Mouse (Mus musculus) stomach, embryonic 15.5 days (tissue): Measurements from ENCODE around the gene Ror1. TPM values are rescaled to one million over a fixed set of nuclear protein-coding genes. Genes with fewer than 3 reads are reported as not detected.

Experiments
- ATAC-seq: fragments of 200-750 bp; cut with Nextera tagmentation; 2 replicates; pipeline ENCODE4 v1.8.0; 2017; ENCODE audit warnings: low read depth, moderate number of reproducible peaks, moderate TSS enrichment; ENCODE audit not compliant: insufficient read depth, low FRiP score
- H3K27ac ChIP-seq: fragments of 300-500 bp; sonication (generic); 2 replicates; pipeline ENCODE4 v1.5.1; 2015; ENCODE audit warnings: mild to moderate bottlenecking, inconsistent platforms
- H3K27me3 ChIP-seq: fragments of 300-500 bp; sonication (generic); replicated peaks from 2 replicates; pipeline ENCODE4 v1.6.1; 2015; ENCODE audit warnings: inconsistent platforms
- H3K36me3 ChIP-seq: fragments of 300-500 bp; sonication (generic); 2 replicates; pipeline ENCODE4 v1.6.1; 2015; ENCODE audit warnings: inconsistent platforms
- H3K4me1 ChIP-seq: fragments of 300-500 bp; sonication (generic); 2 replicates; pipeline ENCODE4 v1.6.1; 2015; ENCODE audit warnings: inconsistent platforms
- H3K4me2 ChIP-seq: fragments of 300-500 bp; sonication (generic); 2 replicates; pipeline ENCODE4 v1.6.1; 2015; ENCODE audit warnings: mild to moderate bottlenecking, inconsistent platforms
- H3K4me3 ChIP-seq: fragments of 300-500 bp; sonication (generic); replicated peaks from 2 replicates; pipeline ENCODE4 v1.5.1; 2015; ENCODE audit warnings: inconsistent platforms
- H3K9ac ChIP-seq: fragments of 300-500 bp; sonication (generic); 2 replicates; pipeline ENCODE4 v1.6.1; 2015; ENCODE audit warnings: inconsistent platforms
- H3K9me3 ChIP-seq: fragments of 300-500 bp; sonication (generic); 2 replicates; pipeline ENCODE4 v1.6.1; 2016; ENCODE audit warnings: inconsistent platforms
- WGBS: fragments of 180-500 bp; shearing (Covaris S2); methylation state at CpG from one replicate; pipeline ENCODE4 v1.1.7; 2015; 5-methylcytosine and 5-hydroxymethylcytosine counted together
- polyA plus RNA-seq: library from polyadenylated mRNA; unstranded; fragments of >200 nt; fragmentation: Nextera tagmentation; extraction: Ambion mirVana; gene quantifications from 2 replicates; pipeline ENCODE4 v1.2.1, GENCODE M21; 2015

Ror1 gene
- polyA plus RNA-seq, 1 experiment from 2014 or later = 9.4 TPM

DNA sequence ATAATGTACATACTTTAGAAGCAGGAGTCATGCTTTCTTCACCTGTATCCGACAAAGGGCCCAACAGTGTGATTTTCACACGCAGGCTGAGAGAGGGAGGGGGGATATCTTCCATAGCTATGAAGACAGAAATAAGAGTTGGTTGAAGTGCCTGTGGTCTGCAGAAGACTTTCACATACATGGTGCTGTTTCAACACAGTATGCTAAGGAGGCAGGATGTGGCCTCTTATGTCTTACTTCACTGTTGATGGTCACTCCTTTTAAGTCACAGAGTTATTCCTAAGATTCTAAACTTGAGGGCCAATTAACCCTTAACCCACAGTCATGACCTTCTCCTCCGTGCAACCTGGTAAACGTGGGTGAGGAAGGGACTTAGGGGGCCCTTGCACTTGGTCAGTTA, 286.2 kb downstream of the Ror1 start:
- H3K9ac ChIP-seq = no peak overlapping the region
- H3K36me3 ChIP-seq = no peaks in the 10 kb centered on the region
- no peaks in the 10 kb centered on the region for H3K4me1 ChIP-seq
- H3K4me2 ChIP-seq = no peak overlapping the region
- no peaks in the 10 kb centered on the region for H3K9me3 ChIP-seq
- H3K4me3 ChIP-seq = no peak overlapping the region
- H3K27ac ChIP-seq = no peak overlapping the region
- no peak for ATAC-seq
- no peaks in the 10 kb centered on the region for H3K27me3 ChIP-seq
- WGBS = 67% methylated on average over 4 of the region's 4 CpGs

DNA sequence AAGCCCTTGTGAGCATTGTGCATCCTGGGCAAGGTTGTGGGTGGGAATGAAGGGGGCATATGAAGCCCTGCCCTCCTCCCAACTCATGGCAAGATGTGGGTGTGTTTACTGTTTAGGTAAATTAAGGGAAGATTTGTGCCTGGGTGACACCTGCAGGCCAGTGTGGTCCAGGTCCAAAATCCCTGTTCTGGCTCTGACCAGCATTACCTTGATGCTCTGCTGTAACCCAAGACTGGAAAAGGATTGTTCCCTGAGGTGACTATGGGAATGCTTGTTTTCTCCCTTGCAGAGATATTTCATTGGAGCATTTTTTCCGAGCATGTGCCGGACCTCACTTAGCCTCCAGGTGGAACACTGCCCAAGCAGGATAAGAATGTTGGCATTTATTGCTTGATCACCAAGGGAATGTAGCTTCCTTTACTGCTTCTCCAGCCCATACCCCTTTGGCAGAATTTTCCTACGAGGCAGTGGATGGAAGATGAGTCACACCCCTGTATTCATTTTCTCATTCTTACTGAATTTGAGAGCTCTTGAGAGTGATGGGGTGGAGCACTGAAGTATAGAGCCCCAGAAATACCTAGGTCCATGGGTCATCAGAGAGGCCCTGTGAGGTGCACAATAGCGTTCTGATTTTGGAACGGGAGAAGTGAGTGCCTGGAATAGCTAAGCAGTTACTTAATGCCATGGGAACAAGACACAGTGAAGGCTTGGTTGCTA, 290.8 kb downstream of the Ror1 start:
- Histone ChIP-seq H3K9ac (no peak overlapping the region), H3K4me2 (no peak overlapping the region), H3K27me3 (no peaks in the 10 kb centered on the region), H3K36me3 (no peaks in the 10 kb centered on the region), H3K27ac (no peak overlapping the region), H3K4me1 (no peaks in the 10 kb centered on the region), H3K4me3 (no peak overlapping the region), H3K9me3 (no peaks in the 10 kb centered on the region)
- 64% methylated on average over 5 of the region's 5 CpGs for WGBS
- ATAC-seq = no peak

DNA sequence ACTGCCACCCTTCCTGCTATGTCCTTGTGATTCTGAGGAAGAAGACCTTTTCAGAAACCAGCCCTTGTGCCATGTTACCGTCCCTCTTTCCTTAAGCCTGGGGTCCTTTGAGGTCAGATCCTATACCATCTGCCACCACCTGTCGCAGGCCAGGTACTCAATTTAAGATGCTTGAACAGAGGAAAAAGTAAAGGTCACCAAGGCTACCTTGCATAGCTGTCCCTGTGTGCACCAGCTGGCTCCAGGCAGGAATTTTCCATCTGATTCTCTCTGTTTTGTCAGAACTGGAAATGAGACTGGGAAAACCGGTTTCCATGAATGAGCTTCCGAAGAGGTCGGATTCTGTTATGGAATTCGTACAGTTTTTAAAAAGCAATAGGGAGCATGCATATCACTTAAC, 294.8 kb downstream of the Ror1 start:
- Histone ChIP-seq H3K9ac (no peak overlapping the region), H3K9me3 (no peaks in the 10 kb centered on the region), H3K36me3 (no peaks in the 10 kb centered on the region), H3K4me3 (no peak overlapping the region), H3K27me3 (no peaks in the 10 kb centered on the region), H3K4me1 (peaks cover 2% of the 10 kb centered on the region; the same call in 1 of the 2 replicates), H3K4me2 (no peak overlapping the region), H3K27ac (no peak overlapping the region)
- 69% methylated on average over 6 of the region's 6 CpGs for WGBS
- ATAC-seq = no peak; the same call in 1 of the 2 replicates

DNA sequence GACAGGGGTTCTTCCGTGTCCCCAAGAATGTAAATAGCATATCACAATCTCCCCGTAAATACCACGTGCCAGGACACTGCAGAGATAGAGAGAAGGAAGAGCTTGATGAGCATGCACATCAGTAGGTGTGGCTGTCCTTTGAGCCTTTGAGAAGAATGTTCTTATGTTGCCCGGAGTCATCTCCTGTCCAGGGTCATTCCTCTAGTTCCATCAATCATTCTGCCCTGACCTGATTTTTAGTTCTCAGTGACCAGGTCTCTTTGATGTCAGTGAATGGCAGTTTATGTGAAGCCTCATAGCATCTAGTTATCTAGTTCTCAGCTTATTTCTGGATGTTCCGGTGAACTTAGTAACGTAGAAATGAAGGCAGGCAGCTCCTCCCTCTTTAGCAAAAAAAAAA, 295.4 kb downstream of the Ror1 start:
- Histone ChIP-seq H3K36me3 (no peaks in the 10 kb centered on the region), H3K9me3 (no peaks in the 10 kb centered on the region), H3K4me1 (peaks cover 2% of the 10 kb centered on the region; the same call in 1 of the 2 replicates), H3K4me2 (no peak overlapping the region), H3K27ac (no peak overlapping the region), H3K27me3 (no peaks in the 10 kb centered on the region), H3K4me3 (no peak overlapping the region), H3K9ac (no peak overlapping the region)
- WGBS = 64% methylated on average over 6 of the region's 6 CpGs
- ATAC-seq = no peak

DNA sequence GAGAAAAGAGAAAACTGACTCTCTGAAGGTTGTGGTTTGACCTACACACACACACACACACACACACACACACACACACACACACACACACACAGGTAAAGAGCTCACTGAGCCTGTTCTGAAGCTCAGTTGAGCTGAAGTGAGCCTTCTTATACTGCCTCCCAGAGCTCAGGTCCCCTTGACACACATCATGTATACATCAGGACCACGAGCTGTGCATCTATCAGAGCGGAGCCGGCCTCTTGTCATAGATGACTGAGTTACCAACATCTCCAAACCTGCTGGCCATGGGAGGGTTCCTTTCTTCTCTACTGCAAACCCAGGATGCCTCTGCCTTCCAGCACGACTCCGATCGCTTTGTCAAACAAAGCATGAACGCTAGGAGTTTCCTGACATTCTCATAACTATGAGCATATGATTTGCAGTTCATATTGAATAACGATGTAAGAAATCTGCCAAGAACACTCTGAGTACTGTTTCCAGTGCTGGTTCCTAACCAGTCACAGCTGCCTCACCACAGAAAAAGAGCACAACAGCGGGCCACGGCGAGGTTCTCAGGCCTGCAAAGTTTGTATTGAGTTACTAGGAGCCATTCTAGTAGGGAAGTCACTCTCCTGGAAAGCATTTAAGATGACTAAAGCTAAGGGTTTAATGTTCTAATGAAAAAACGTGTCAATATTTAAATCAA, 297.9 kb downstream of the Ror1 start:
- ATAC-seq = no peak; the same call in 1 of the 2 replicates
- H3K27me3 ChIP-seq = no peaks in the 10 kb centered on the region
- WGBS = 56% methylated on average over 12 of the region's 12 CpGs
- no peaks in the 10 kb centered on the region for H3K9me3 ChIP-seq
- H3K27ac ChIP-seq = peak overlapping the region; percentile 6
- H3K4me2 ChIP-seq = no peak overlapping the region
- H3K4me3 ChIP-seq = no peak overlapping the region
- H3K4me1 ChIP-seq = peaks cover 2% of the 10 kb centered on the region; the same call in 1 of the 2 replicates
- H3K36me3 ChIP-seq = no peaks in the 10 kb centered on the region
- H3K9ac ChIP-seq = no peak overlapping the region

DNA sequence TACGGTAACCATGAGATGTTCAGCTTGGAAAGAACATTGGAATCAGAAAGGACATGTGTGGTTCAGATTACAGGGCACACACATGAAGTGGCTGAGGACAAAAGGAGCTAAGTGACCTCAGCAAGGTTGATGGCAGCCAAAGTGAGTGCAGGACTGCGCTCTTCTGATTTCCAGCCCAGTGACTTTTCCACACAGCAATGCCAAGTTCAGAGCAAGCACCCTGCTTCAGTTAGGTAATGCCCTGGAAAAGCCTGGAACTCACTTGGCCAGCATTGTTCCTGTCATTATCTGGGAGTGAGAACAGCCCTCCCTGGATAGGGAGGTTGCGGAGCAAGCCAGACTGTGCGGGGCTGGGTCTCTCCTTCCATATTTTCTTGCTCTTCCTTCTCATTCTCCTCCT, 299.8 kb downstream of the Ror1 start:
- no peaks in the 10 kb centered on the region for H3K27me3 ChIP-seq
- no peaks in the 10 kb centered on the region for H3K9me3 ChIP-seq
- 89% methylated on average over 4 of the region's 4 CpGs for WGBS
- no peak overlapping the region for H3K27ac ChIP-seq
- H3K9ac ChIP-seq = no peak overlapping the region
- H3K36me3 ChIP-seq = no peaks in the 10 kb centered on the region
- no peak overlapping the region for H3K4me3 ChIP-seq
- peaks cover 2% of the 10 kb centered on the region; the same call in 1 of the 2 replicates for H3K4me1 ChIP-seq
- no peak for ATAC-seq
- H3K4me2 ChIP-seq = no peak overlapping the region

DNA sequence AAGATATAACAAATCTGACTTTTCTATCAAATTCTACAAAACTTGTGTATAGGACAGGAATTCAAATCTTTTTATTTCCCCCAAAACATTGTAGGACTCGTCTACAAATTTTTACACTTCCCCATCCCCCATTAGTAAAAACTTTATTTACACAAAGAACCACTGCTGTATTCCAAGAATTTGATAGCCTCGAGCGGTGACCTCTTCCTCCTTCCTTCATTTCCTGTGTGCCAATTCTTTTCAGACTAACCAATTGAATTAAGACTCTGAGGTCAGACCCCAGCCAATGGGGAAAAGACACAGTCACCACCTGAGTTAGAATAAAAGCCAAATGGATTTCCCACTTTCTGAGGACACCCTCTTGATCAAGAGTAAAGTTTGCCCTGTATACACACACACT, 302.5 kb downstream of the Ror1 start:
- 41% methylated on average over 3 of the region's 3 CpGs for WGBS
- no peak overlapping the region for H3K4me3 ChIP-seq
- no peak overlapping the region for H3K4me2 ChIP-seq
- ATAC-seq = no peak
- H3K36me3 ChIP-seq = no peaks in the 10 kb centered on the region
- no peak overlapping the region for H3K27ac ChIP-seq
- no peaks in the 10 kb centered on the region for H3K27me3 ChIP-seq
- H3K9me3 ChIP-seq = no peaks in the 10 kb centered on the region
- H3K9ac ChIP-seq = no peak overlapping the region
- H3K4me1 ChIP-seq = peaks cover 2% of the 10 kb centered on the region; the same call in 1 of the 2 replicates

DNA sequence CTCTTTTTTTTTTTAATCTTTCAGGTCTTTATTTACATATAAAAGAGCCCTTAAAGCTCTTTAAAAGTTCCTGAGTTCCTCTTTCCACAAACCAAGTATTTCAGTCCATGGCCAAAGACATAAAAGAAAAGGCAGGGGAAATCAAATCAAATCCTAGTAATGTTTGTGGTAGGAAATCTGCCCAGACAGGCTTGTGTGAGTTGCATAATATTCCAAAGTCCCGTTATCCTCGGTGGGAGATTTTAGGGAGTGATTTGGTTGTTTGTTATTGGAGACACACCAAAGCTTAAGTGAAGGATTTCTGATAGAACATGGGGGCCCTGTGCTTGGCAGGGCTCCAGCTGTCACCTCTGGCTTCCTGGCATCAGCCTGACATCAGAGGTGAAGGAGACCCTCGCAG, 305.5 kb downstream of the Ror1 start:
- WGBS = 42% methylated on average over 3 of the region's 3 CpGs
- no peaks in the 10 kb centered on the region for H3K27me3 ChIP-seq
- no peak for ATAC-seq
- H3K4me1 ChIP-seq = no peaks in the 10 kb centered on the region
- H3K9me3 ChIP-seq = no peaks in the 10 kb centered on the region
- H3K27ac ChIP-seq = no peak overlapping the region
- no peaks in the 10 kb centered on the region for H3K36me3 ChIP-seq
- H3K9ac ChIP-seq = no peak overlapping the region
- no peak overlapping the region for H3K4me3 ChIP-seq
- no peak overlapping the region for H3K4me2 ChIP-seq

DNA sequence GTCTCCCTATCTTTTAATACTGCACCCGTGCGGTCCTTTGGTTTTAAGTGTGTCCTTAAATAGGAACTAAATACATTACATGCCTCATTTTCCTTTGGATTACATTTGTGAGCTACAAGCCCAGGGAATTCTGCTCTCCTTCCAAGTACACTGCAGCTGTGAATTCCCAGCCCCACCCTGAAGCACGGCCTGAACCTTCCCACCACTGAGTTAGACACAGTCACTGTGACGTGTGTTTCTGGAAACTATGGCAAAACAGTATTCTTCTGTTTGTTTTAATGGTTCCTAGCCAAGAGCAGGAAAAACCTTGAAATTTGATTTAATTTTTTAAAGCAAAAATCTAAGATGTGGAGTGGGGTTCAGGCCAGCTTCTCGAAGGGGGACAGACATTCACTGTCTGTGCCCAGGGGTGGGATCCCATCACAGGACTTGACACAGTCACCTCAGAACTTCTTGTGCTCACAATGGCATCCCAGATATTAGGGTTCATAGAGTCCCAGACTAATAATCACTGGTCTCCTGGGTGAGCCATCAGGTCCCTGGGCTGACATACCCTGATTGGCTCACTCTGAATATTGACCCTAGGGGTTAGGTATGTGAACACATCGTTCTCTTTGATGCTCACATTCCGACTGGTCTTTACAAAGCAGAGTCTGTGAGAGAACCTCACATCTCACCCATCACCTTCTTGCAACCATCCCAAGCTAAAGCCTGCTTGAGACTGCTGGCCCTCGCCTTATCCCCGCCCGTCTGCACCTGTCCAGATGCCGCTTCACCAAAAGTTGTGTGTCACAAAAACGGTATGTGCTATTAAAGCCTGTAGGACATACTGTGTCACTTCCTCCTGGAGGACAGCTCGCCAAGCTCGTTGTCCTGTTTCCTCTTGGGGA, 306.2 kb downstream of the Ror1 start:
- Histone ChIP-seq H3K9me3 (no peaks in the 10 kb centered on the region), H3K9ac (no peak overlapping the region), H3K4me2 (no peak overlapping the region), H3K27me3 (no peaks in the 10 kb centered on the region), H3K36me3 (no peaks in the 10 kb centered on the region), H3K4me1 (no peaks in the 10 kb centered on the region), H3K27ac (no peak overlapping the region), H3K4me3 (no peak overlapping the region)
- whole genome bisulfite sequencing = 67% methylated on average over 14 of the region's 14 CpGs
- no peak for ATAC-seq

DNA sequence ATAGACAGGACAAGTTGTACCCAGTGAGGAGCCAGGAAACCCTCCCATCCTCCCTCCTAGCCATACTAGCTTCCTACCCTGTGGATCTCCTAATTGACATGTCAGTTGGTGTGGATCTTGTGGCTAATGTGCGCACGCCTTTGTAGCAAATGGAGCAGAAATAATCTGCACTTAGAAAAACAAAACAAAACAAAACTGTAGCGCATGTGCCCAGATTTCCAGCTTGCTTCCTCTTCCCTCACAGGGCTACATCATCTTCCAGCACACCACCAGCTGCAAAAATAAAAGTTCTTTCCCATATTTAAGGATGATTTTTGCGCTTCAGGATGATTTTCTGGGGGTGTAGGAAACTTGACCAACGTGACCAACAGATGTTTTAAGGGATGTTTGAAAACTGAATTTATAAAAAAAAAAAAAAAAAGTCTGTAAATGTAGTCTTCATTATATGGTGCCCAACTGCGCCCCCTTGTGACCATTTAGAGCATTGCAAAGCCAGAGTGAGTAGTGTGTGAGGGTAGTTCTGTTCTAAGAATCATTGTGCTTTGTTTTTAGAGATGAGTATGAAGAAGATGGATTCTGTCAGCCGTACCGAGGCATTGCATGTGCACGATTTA, 311.8 kb downstream of the Ror1 start:
- H3K4me1 ChIP-seq = no peaks in the 10 kb centered on the region
- no peaks in the 10 kb centered on the region for H3K27me3 ChIP-seq
- 26% methylated on average over 9 of the region's 9 CpGs for WGBS
- no peaks in the 10 kb centered on the region for H3K9me3 ChIP-seq
- H3K4me2 ChIP-seq = no peak overlapping the region
- peak overlapping the region; percentile 5; the same call in 1 of the 2 replicates for H3K27ac ChIP-seq
- H3K4me3 ChIP-seq = no peak overlapping the region
- H3K36me3 ChIP-seq = no peaks in the 10 kb centered on the region
- H3K9ac ChIP-seq = no peak overlapping the region
- ATAC-seq = no peak

DNA sequence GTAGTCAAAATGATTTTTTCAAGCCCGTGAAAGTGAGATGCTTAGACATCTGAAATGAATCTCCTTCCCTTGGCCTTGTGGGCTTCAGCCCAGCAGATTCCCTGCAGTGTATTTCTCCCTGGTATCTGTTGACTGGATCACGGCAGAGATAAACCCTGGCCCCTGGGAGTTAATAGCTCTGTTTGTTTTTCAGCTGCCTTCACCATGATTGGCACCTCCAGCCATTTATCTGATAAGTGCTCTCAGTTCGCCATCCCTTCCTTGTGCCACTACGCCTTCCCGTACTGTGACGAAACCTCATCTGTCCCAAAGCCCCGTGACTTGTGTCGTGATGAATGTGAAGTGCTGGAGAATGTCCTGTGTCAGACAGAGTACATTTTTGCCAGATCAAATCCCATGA, 313.9 kb downstream of the Ror1 start:
- H3K9me3 ChIP-seq = no peaks in the 10 kb centered on the region
- H3K4me2 ChIP-seq = no peak overlapping the region
- H3K27me3 ChIP-seq = no peaks in the 10 kb centered on the region
- H3K4me1 ChIP-seq = no peaks in the 10 kb centered on the region
- no peak overlapping the region for H3K27ac ChIP-seq
- 71% methylated on average over 8 of the region's 8 CpGs for WGBS
- no peak overlapping the region for H3K9ac ChIP-seq
- no peak for ATAC-seq
- no peak overlapping the region for H3K4me3 ChIP-seq
- H3K36me3 ChIP-seq = no peaks in the 10 kb centered on the region
